Mouse (Mus musculus): ENCODE measurements around the gene Ddost.

DNA sequence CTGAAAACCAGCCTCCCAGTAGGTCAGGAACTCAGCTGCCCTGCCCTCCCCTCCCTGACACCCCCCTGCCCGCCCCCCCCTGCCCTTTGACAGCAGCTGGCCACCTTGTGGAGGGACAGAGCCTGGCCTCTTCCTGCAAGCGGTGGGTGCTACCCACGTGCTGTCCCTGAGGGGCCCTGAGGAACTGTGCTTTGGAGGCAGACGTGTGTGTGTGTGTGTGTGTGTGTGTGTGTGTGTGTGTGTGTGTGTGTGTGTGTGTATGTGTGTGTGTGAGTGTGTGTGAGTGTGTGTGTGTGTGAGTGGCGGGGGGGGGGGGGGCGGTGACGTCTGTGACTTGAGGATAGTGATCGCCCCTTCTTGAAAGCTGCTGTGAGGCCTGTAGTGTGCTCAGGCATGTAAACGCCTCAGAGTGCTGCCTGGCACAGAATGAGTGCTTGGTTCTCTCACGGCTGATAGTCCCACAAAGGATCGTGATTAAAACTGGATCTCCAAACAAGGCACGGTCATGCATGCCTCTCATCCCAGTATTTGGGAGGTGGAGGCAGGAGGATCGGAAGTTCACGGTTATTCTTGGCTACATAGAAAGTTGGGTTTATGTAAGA lies 10.5 kb upstream of the Ddost start:
- no peak for TF ChIP-seq CTCF (IDR thresholded peaks at IDR 0.05; ENCODE audit: borderline replicate concordance, insufficient read depth, low read length)
- TF ChIP-seq POLR2A (IDR thresholded peaks at IDR 0.05; ENCODE audit: low read depth, low read length): no peak

Measured in embryonic fibroblast, embryonic 13.5 days (primary cell).